Mouse (Mus musculus): ENCODE data around the gene Cyb5rl.

Gene Cyb5rl

DNA sequence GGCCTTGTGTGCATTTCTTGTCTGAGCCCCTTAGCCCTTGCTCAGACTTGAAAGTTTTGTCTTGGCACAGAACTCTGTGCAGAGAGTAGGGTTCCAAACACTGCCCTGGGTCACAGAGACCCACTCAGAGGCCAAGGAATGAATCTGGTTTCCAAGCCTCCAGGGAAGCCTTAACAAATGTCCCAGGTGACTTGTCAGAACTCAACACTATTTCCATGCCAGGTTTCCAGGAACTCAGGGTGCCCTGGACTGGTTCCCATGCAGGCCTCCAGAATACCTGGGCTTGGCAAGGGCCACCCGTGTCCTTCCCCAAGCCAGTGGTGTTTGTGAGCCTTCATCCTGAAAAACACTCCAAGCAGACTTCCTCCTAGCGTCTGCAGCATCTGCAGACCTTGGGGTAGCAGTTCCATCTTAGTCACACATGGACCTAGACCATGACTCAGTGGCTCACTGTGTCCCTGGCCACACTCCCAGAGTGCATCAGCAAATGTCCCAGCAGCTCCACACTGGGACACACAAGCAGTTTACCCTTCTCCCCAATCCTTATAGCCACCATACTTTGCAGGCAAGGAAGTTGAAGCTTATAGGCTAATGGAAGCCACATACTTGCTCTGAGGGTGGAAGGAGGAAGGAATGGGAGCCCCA is 51.1 kb downstream of the Cyb5rl start:
- DNase-seq = peak; percentile 66

DNA sequence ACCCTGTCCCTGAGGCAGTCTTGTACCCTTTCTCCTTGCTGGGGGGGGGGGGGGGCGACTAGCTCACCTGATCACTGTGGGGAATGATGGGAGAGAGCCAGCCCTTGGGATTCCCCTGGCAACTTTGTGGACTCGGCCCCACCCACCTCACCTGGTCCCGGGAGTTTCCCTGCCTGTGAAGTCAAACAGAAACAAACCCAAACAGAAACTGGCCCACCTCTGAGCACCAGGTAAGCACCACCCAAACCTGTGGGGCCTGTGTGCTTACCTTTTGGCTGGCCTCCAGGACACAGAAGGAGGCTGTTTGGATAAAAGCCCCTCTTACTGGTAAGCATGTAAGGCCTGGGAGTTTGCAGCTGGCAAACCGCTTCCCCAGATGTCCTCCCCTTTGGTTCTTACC is 52.3 kb downstream of the Cyb5rl start:
- DNase-seq = peak; percentile 43

DNA sequence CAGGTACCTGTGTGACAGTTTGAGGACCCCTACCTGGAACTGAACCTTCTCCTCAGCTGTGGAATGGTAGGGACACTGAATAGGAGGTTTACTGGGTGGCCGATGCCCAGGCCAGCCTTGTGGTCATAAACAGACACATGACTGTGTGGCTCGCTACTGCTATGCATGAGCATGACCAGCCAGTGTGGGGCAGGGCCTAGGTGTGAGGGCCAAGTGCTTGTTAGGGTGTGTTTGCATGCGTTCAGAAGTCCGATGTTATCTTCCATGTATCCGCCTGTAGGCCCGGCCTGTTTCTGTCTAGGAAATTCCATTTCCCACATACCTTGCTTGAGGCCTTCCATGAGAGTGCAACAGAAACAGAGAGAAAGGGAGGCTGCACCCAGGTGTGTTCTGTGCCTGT is 53.9 kb downstream of the Cyb5rl start:
- DNase-seq = no peak

DNA sequence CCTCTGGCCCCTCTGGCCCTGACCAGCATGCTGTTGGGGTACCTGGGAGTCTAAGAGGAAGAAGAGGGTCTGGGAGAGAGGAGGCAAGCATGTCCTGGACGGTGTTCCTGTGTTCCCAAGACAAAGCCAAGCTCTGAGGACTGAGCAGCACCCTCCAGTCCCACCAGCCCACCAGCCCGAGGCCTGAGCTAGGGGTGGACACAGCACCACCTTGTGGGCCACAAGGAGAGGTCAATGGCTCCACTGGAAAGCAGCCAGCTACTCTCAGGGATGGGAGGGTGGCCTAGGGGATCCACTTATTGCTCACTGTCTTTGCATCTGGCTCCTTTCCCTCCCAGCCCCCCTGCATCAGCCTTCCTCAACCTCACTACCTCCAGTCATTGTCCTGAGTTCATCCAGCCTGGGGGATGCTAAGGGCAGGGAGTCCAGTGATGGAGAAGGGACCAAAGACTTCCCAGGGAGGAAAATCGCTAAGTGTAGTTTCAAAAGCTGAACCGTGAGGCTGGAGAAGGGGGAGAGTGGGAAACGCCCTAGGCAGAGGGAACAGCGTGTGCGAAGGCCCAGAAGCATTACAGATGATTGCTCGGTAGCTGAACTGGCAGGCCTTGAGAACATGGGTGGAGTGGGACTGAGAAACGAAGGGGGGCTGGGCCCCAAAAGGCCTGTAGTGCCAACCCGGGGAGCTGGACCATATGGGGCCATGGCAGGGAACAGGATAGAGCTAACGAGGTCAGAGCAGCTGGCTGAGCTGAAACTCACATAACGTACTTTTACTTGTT is 54.6 kb downstream of the Cyb5rl start:
- DNase-seq = no peak

DNA sequence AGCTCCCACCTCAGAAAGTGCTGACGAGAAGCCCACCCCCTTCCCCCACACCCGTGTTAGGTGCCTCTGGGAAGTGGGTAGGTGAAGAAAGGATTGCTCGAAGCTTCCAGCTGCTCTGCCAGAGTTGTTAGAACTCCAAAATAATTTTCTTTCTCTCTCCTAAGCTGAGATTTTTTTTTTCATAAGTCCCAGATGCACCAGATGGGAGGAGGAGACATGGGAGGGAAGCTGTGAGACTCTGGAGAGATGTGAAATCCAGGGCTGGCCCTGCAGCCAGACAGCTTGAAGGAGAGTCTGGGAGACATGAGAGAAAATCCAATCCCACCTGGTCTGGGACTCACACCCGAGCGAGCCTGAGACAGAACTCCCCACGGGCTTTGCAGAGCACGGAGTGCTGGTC is 57.6 kb downstream of the Cyb5rl start:
- no peak for DNase-seq

DNA sequence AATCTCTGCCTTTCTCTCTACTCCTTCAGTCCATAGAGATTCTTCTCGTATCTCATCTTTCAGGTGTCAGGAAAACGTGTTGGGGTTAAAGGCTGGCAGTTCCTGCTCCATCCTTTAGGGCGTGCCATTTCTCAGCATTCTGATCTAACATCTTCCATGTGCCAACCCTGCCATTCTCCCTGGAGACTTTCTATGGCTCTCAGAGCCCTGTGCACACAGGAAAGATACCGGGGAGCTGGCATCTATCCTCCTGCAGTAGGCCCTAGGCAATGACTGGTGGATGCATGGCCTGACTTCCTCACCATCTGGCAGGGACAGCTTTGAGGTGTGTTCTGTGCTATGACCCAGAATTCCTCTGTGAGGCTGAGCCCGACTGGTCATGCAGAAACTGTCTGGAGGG is 58.3 kb downstream of the Cyb5rl start:
- DNase-seq = no peak

DNA sequence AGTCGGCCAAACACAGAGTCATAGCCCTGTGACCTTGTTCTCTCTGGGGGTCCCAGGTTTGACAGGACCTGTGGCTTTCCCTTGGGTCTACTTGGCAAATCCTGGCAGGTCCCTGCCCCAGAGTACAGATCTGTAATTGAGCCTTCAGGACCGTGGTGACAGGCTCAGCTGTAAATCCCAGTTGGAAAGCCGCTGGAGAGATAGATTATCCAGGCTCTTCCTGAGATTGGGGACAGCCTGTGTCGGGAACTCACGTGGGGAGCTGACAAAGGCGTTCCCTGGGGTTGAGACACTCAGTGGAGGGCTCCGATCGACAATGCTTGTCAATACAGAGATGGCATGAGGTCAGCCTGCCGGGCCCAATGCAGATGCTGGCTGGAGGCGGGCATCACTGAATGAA is 59.6 kb downstream of the Cyb5rl start:
- no peak for DNase-seq

DNA sequence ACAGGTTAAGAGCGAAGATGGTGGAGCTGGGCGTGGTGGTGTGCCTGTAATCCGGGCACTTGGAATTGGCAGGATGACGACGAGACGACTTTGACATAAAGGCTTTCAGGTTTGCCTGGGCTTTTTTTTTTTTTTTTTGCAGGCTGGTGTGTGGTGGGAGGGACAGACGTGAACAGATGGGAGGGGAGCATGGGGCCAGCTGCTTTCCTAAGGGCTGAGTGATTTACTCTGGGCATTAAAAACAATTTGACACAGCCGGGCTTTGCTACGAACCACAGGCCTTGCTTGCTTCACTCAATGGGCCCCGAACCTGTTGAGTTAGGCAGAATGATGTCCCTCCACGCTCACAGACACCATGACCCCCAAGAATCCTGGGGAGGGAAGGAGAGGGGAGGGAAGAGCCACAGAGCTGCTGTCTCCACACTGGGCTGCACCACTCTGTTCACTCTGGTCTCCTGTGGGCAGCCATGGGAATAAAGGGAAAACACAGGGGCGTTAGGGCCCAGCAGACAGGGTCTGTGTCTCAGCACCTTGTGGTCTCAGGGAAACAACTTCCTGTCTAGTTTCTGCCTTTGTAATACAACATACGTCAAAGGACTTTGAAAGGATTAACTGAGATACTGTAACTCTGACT is 60.2 kb downstream of the Cyb5rl start:
- no peak for DNase-seq

DNA sequence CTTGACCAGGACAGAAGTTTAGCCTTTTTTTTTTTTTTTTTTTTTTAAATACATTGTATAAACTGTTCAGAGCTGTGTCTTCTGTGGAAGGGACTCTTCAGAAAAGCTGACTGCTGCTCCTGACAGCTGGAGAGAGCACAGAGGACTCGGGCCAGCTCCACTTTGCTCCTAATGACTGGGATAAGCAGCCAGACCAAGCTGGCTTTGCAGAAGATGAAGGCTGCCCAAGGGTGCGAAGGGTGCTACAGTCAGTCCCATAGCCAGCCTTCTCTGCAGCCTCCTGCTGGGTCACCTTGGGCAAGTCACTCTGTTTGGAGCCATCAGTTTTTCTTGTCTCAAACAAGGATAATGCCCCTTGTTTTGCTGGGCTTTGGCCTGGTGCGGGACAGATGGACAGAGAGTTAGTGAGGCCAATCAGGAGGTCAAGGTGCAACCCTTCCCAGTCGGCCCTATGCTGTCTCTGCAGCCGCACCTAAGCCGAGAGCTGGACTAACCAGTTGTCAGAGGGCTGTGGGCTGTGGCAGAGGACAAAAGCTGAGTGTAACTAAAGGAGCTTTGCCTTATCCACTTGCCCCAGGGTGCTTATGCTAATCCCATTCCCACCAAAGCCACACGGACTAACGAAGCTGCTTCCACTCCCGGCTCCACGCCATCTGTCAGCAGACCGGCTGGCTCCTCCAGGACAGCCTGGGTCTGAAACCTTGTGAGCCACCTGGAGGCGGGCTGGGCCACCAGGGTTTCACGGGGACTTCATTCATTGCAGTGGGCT is 61.3 kb downstream of the Cyb5rl start:
- DNase-seq = no peak

DNA sequence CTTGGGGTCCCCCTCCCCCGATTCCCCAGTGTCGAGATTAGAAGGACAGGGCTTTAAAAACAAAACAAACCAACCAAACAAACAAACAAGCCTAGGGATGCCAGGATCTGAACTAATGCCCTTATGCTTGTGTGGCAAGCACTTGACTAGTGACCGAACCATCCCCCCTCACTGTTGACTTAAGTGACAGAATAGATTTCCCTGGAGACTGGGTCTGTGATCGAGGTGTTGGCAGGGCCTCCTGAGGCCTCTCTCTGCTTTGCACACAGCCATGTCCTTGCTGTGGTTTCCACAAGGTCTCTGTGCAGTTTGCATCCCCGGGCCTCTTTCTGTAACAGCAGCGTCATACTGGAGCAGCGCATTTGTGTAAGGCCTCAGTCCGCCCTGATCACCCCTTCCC is 62.6 kb downstream of the Cyb5rl start:
- DNase-seq = no peak

DNA sequence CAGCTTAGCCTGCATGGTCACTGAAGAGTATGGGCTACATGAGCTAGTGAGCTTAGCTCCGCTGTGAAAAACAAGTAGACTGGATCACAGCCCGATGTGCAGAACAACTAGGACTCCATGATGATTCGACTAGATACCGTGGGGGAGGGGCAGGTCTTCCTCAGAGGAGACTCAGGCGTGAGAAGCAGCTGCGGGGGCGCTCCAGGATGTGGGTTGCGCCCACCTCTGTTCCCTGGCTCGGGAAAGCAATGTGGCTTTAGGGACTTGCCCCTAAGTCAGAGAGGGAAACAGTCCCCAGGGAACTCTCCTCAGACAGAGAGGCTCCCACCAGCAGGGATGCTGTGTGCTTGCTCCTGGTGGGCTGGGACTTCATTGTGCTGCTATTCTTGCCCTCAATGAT is 63.7 kb downstream of the Cyb5rl start:
- no peak for DNase-seq

DNA sequence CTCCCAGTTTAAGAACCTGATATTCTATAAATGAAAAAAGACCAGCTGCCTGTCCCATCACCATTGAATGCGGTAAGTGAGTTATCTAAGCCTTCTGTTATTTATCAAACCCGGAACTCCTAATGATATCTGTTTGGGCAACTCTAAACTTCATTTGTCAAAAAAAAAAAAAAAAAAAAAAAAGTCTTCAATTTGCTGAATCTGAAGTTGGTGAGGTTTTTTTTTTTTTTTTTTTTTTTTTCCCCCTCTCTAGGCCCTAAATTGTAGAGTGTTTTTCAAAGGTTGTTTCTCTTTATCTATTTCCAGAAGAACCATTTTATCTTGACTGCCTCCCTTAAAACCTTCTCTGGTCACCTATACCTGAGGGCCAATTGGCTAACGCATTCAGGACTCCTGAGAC is 68.1 kb downstream of the Cyb5rl start:
- no peak for DNase-seq

DNA sequence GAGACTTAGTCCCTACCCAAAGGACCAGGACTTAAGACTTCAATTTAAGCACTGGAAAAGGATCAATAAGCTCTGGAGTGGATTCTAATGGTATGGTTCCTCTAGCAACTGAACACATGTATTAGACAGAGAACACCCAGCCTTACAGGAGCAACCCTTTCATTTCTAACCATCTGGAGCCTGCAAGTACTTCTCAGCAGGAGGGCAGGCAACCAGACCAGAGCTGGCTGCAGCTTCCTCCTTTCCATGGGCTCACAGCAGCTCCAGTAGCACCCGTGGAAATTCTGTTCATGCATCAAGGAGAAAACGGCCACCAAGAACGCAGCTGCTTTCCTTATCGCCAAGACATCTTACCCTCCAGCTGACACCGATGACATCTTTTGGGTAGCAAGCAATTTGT is 68.9 kb downstream of the Cyb5rl start:
- no peak for DNase-seq

DNA sequence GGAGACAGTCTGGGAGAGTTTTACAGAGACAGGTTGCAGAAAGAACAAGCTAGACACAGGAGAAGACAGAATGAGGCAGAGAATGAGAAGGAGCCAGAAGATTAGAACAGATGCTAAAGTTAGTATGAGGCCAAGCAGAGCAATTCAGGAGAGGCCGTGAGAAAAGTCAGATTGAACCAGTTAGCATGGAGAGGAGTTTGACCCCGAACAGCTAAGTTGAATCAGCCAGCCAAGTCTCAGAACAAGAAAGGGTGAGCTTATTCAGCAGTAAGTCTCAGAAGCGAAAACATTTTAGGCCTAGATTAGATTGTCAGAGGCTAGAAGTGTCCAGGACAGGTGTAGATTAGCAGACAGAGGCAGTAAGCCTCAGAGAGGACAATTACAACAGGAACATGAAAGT is 69.7 kb downstream of the Cyb5rl start:
- DNase-seq = peak; percentile 48
